Mouse (Mus musculus) liver, adult 2 months (tissue): Measurements from ENCODE around the gene Kif3c.

Source experiments
- CTCF ChIP-seq: fragments of 200-500 bp; IDR thresholded peaks from 2 replicates; pipeline ENCODE4 v1.5.1; 2011; ENCODE audit warnings: low read depth, low read length, control low read depth
- POLR2A ChIP-seq: fragments of 200-500 bp; IDR thresholded peaks from 2 replicates; pipeline ENCODE4 v1.6.1; 2011; ENCODE audit warnings: low read length, control low read depth; ENCODE audit not compliant: insufficient read depth; ENCODE audit errors: extremely low read depth

GRCm38 (mm10) chr12:3436446-3436845 is 71.5 kb downstream of the Kif3c start:
- no peak for TF ChIP-seq CTCF
- TF ChIP-seq POLR2A = no peak
